Comparison of ENCODE assay signal across 24 mouse cellular contexts in genomic region chr7:127012845-127013244, GRCm38 (mm10). TPM values are rescaled to one million over a fixed set of nuclear protein-coding genes. Genes with fewer than 3 reads are reported as not detected.
DNase-seq lines count a peak whose midpoint lies in the region; ATAC-seq and TF ChIP-seq lines count a peak whose summit lies in the region.
"Had no signal": no experiment of that assay in that cellular context is flagged by ENCODE, and none has a peak within 500 bp of the region (broad histone marks: within the 10 kb centered on the region; RNA-seq: fewer than 3 reads in every experiment).

No protein-coding gene starts in this region.

- peak overlapping the region; percentile 89 for H3K4me3 ChIP-seq in gastrocnemius, adult 2 months
- peak overlapping the region; percentile 96 for H3K4me3 ChIP-seq in megakaryocyte, embryonic 14.5 days (replicated peaks)
- H3K4me3 ChIP-seq in intestine, postnatal 0 days (ENCODE audit: low read depth, low read length), result no peak overlapping the region
- H3K4me3 ChIP-seq: embryonic facial prominence, embryonic 12.5 days; left cerebral cortex, adult 2 months; neural tube, embryonic 15.5 days had no signal

- WGBS in intestine, postnatal 0 days, result 89% methylated on average over 10 of the region's 10 CpGs

- ATAC-seq in megakaryocyte, adult 5-6 weeks (ENCODE audit: poor library complexity, severe bottlenecking), result no peak
- no peak for ATAC-seq in intestine, postnatal 0 days
- ATAC-seq: forebrain, postnatal 0 days; hindbrain, embryonic 16.5 days; midbrain, embryonic 16.5 days had no signal

- intact Hi-C loops in gastrocnemius, adult 2 months (cut with DNase I), result no loop called here

- H3K4me2 ChIP-seq in intestine, postnatal 0 days (replicated peaks; ENCODE audit: low read depth), result peak overlapping the region; percentile 69
- H3K4me2 ChIP-seq: embryonic facial prominence, embryonic 12.5 days; neural tube, embryonic 15.5 days had no signal

- no peaks in the 10 kb centered on the region for H3K27me3 ChIP-seq in megakaryocyte, embryonic 14.5 days (replicated peaks)
- no peaks in the 10 kb centered on the region for H3K27me3 ChIP-seq in intestine, postnatal 0 days (replicated peaks; ENCODE audit: control insufficient read depth, insufficient read depth, low read length)
- H3K27me3 ChIP-seq: embryonic facial prominence, embryonic 12.5 days; neural tube, embryonic 15.5 days had no signal

- H3K9ac ChIP-seq in intestine, postnatal 0 days (ENCODE audit: low read depth, low read length), result no peak overlapping the region
- H3K9ac ChIP-seq: embryonic facial prominence, embryonic 12.5 days; forebrain, postnatal 0 days; neural tube, embryonic 15.5 days had no signal

- no peaks in the 10 kb centered on the region for H3K9me3 ChIP-seq in megakaryocyte, embryonic 14.5 days
- H3K9me3 ChIP-seq in intestine, postnatal 0 days (ENCODE audit: control insufficient read depth), result no peaks in the 10 kb centered on the region
- H3K9me3 ChIP-seq: embryonic facial prominence, embryonic 12.5 days; neural tube, embryonic 15.5 days had no signal

- no peak for TF ChIP-seq CTCF in gastrocnemius, adult 2 months (IDR thresholded peaks at IDR 0.05)
- TF ChIP-seq CTCF in intestine, postnatal 0 days (IDR thresholded peaks at IDR 0.05; ENCODE audit: low read depth), result no peak

- H3K36me3 ChIP-seq in megakaryocyte, embryonic 14.5 days (replicated peaks; ENCODE audit: low read length), result peaks cover 54% of the 10 kb centered on the region
- H3K36me3 ChIP-seq in intestine, postnatal 0 days (ENCODE audit: control insufficient read depth, insufficient read depth), result 0 out of 2 replicates have a peak, but pooled peaks cover 7% of the 10 kb centered on the region

- H3K4me1 ChIP-seq in megakaryocyte, embryonic 14.5 days, result peaks cover 86% of the 10 kb centered on the region
- H3K4me1 ChIP-seq in intestine, postnatal 0 days (replicated peaks; ENCODE audit: control insufficient read depth, insufficient read depth, low read length), result peaks cover 13% of the 10 kb centered on the region

- H3K27ac ChIP-seq in gastrocnemius, adult 2 months, result no peak overlapping the region
- 0 out of 2 replicates have a peak overlapping the region, but pooled peaks have one; percentile 22 for H3K27ac ChIP-seq in intestine, postnatal 0 days (ENCODE audit: low read depth, low read length)
- H3K27ac ChIP-seq: embryonic facial prominence, embryonic 12.5 days; left cerebral cortex, adult 2 months; neural tube, embryonic 15.5 days had no signal

- no peak for DNase-seq in gastrocnemius, adult 2 months
- no peak for DNase-seq in gastrocnemius, postnatal 25 days
- no peak for DNase-seq in layer of hippocampus, postnatal 36 days
- no peak for DNase-seq in right cerebral cortex, postnatal 25 days
- DNase-seq: cerebellum, adult 8-10 months; forebrain, postnatal 0 days; gastrocnemius, postnatal 36 days; heart, postnatal 4 days; kidney, adult 18-20 months; layer of hippocampus, adult 9-11 months; lung, adult 2 months; lung, postnatal 14 days; right cerebral cortex, adult 18-20 months had no signal

RNA-seq across cellular contexts. Expression of gene Mvp, which starts 1.6 kb away (rescaled TPM):
- 10 to 100 TPM; 26.5 to 30.2 TPM for total RNA-seq in gastrocnemius, adult 2 months (2021)
- 10 to 100 TPM; 20.4 to 23.3 TPM for total RNA-seq in gastrocnemius, postnatal 25 days (2021)
- 39.1 and 72.4 TPM in 2 replicates for polyA plus RNA-seq in megakaryocyte, embryonic 14.5 days (2012; ENCODE audit: insufficient read depth, low replicate concordance)
- 5.6 and 6.0 TPM in 2 replicates for total RNA-seq in megakaryocyte, adult 5-6 weeks (2015)
- 48.1 and 50.6 TPM in 2 replicates for total RNA-seq in megakaryocyte, adult 5-6 weeks (2017)
- 79.8 and 81.0 TPM in 2 replicates for polyA plus RNA-seq in intestine, postnatal 0 days (2015; fragmentation: Nextera tagmentation; extraction: Ambion mirVana)
- 1 to 10 TPM; 7.2 to 8.4 TPM for total RNA-seq in layer of hippocampus, postnatal 36 days (2021)

RNA-seq across cellular contexts. Expression of gene Pagr1b, which starts 3.4 kb away (rescaled TPM):
- not detected for total RNA-seq in gastrocnemius, adult 2 months (2021)
- total RNA-seq in gastrocnemius, postnatal 25 days (2021), result not detected
- 4.2 TPM in 1 of 2 replicates, not detected in the other for polyA plus RNA-seq in megakaryocyte, embryonic 14.5 days (2012; ENCODE audit: insufficient read depth, low replicate concordance)
- total RNA-seq in megakaryocyte, adult 5-6 weeks (2015), result 0.54 and 1.6 TPM in 2 replicates
- total RNA-seq in megakaryocyte, adult 5-6 weeks (2017), result not detected in 2 replicates
- 0.68 TPM in 1 of 2 replicates, not detected in the other for polyA plus RNA-seq in intestine, postnatal 0 days (2015; fragmentation: Nextera tagmentation; extraction: Ambion mirVana)
- total RNA-seq in layer of hippocampus, postnatal 36 days (2021), result under 1 TPM in 1 of 2 experiments, not detected in 1; 0.90 TPM
- total RNA-seq: gastrocnemius, postnatal 36 days had no signal
- polyA plus RNA-seq: forebrain, embryonic 11.5 days; kidney, embryonic 16.5 days; limb, embryonic 11.5 days had no signal

RNA-seq across cellular contexts. Expression of gene Pagr1a, which starts 4.3 kb away (rescaled TPM):
- 1 to 10 TPM in 1 of 2 experiments, not detected in 1; 2.4 TPM for total RNA-seq in gastrocnemius, adult 2 months (2021)
- 1 to 10 TPM; 2.4 to 8.7 TPM for total RNA-seq in gastrocnemius, postnatal 25 days (2021)
- polyA plus RNA-seq in megakaryocyte, embryonic 14.5 days (2012; ENCODE audit: insufficient read depth, low replicate concordance), result 15.8 and 94.8 TPM in 2 replicates
- 40.7 and 62.5 TPM in 2 replicates for total RNA-seq in megakaryocyte, adult 5-6 weeks (2015)
- 25.5 and 67.0 TPM in 2 replicates for total RNA-seq in megakaryocyte, adult 5-6 weeks (2017)
- polyA plus RNA-seq in intestine, postnatal 0 days (2015; fragmentation: Nextera tagmentation; extraction: Ambion mirVana), result 26.4 and 37.5 TPM in 2 replicates
- total RNA-seq in layer of hippocampus, postnatal 36 days (2021), result 10 to 100 TPM; 10.4 to 16.2 TPM

RNA-seq across cellular contexts. Expression of gene Gm42742, which starts 8.1 kb away (rescaled TPM):
- 10 to 100 TPM; 19.4 to 21.7 TPM for total RNA-seq in gastrocnemius, adult 2 months (2021)
- total RNA-seq in gastrocnemius, postnatal 25 days (2021), result 10 to 100 TPM; 15.9 to 17.5 TPM
- 164 and 252 TPM in 2 replicates for polyA plus RNA-seq in megakaryocyte, embryonic 14.5 days (2012; ENCODE audit: insufficient read depth, low replicate concordance)
- total RNA-seq in megakaryocyte, adult 5-6 weeks (2015), result 15.4 TPM in 1 of 2 replicates, not detected in the other
- total RNA-seq in megakaryocyte, adult 5-6 weeks (2017), result 45.4 TPM in 1 of 2 replicates, not detected in the other
- 15.7 and 27.1 TPM in 2 replicates for polyA plus RNA-seq in intestine, postnatal 0 days (2015; fragmentation: Nextera tagmentation; extraction: Ambion mirVana)
- 10 to 100 TPM; 68.6 to 82.2 TPM for total RNA-seq in layer of hippocampus, postnatal 36 days (2021)

RNA-seq across cellular contexts. Expression of gene Prrt2, which starts 8.2 kb away (rescaled TPM):
- under 1 TPM; 0.14 to 0.61 TPM for total RNA-seq in gastrocnemius, adult 2 months (2021)
- total RNA-seq in gastrocnemius, postnatal 25 days (2021), result under 1 TPM; 0.77 to 0.86 TPM
- polyA plus RNA-seq in megakaryocyte, embryonic 14.5 days (2012; ENCODE audit: insufficient read depth, low replicate concordance), result 0.68 and 3.9 TPM in 2 replicates
- total RNA-seq in megakaryocyte, adult 5-6 weeks (2015), result 0.20 and 1.8 TPM in 2 replicates
- total RNA-seq in megakaryocyte, adult 5-6 weeks (2017), result 2.4 and 3.0 TPM in 2 replicates
- polyA plus RNA-seq in intestine, postnatal 0 days (2015; fragmentation: Nextera tagmentation; extraction: Ambion mirVana), result 2.5 and 2.7 TPM in 2 replicates
- total RNA-seq in layer of hippocampus, postnatal 36 days (2021), result 100 to 1,000 TPM; 229 to 233 TPM
